Mouse (Mus musculus): ENCODE measurements at regions not wholly inside any gene's neighbourhood (a gene's known extent, or its start where the extent isn't known, plus 50 kb on each side); places are given as distances from the start of the nearest gene placed in this dataset.
A peak's percentile ranks its signal among the peaks of the same experiment; 100 is the strongest.
"Not testable (repeated sequence)": the region's sequence is repeated elsewhere in the genome, so short reads cannot be mapped to it uniquely, and the experiment has no call there.

GRCm38 (mm10) chr7:138724829-138725228 is 121.0 kb upstream of the Ppp2r2d start:
- H3K36me3 ChIP-seq (ENCODE audit: control insufficient read depth, insufficient read depth, low read length), result no peaks in the 10 kb centered on the region
- no peaks in the 10 kb centered on the region for H3K27me3 ChIP-seq (ENCODE audit: control insufficient read depth, insufficient read depth, low read length)
- H3K4me1 ChIP-seq (ENCODE audit: control insufficient read depth, insufficient read depth, low read length), result no peaks in the 10 kb centered on the region
- H3K4me3 ChIP-seq, result no peak overlapping the region
- intact Hi-C loops (cut with DNase I), result no loop called here
- DNase-seq, result no peak
- H3K9ac ChIP-seq (ENCODE audit: low read depth, low read length), result no peak overlapping the region
- no peak overlapping the region for H3K27ac ChIP-seq
- no peaks in the 10 kb centered on the region for H3K79me2 ChIP-seq (replicated peaks; ENCODE audit: control insufficient read depth, insufficient read depth, low read length)
- TF ChIP-seq CTCF (IDR thresholded peaks at IDR 0.05) (peak; percentile 10; the same call in 1 of the 2 replicates), EP300 (IDR thresholded peaks at IDR 0.05; ENCODE audit: insufficient read depth, low read depth, low read length) (no peak), POLR2A (IDR thresholded peaks at IDR 0.05; ENCODE audit: insufficient read depth, low read depth, low read length) (no peak)
- WGBS, result 74% methylated on average over 2 of the region's 2 CpGs

- Histone ChIP-seq H3K27ac (no peak overlapping the region), H3K4me1 (ENCODE audit: control insufficient read depth, insufficient read depth, low read length) (no peaks in the 10 kb centered on the region), H3K36me3 (ENCODE audit: control insufficient read depth, insufficient read depth, low read length) (no peaks in the 10 kb centered on the region), H3K9ac (ENCODE audit: low read depth, low read length) (no peak overlapping the region), H3K4me3 (no peak overlapping the region), H3K79me2 (replicated peaks; ENCODE audit: control insufficient read depth, insufficient read depth, low read length) (no peaks in the 10 kb centered on the region), H3K27me3 (ENCODE audit: control insufficient read depth, insufficient read depth, low read length) (no peaks in the 10 kb centered on the region)
- no peak for DNase-seq
- no peak for TF ChIP-seq POLR2A (IDR thresholded peaks at IDR 0.05; ENCODE audit: insufficient read depth, low read depth, low read length)
- TF ChIP-seq EP300 (IDR thresholded peaks at IDR 0.05; ENCODE audit: insufficient read depth, low read depth, low read length), result no peak
- TF ChIP-seq CTCF (IDR thresholded peaks at IDR 0.05), result no peak
- intact Hi-C loops (cut with DNase I), result no loop called here
- 68% methylated on average over 5 of the region's 5 CpGs for WGBS
Measured at GRCm38 (mm10) chr7:138719608-138720007, 126.3 kb upstream of the Ppp2r2d start.

- no peaks in the 10 kb centered on the region for H3K36me3 ChIP-seq (ENCODE audit: control insufficient read depth, insufficient read depth, low read length)
- H3K27ac ChIP-seq, result no peak overlapping the region
- no peaks in the 10 kb centered on the region for H3K4me1 ChIP-seq (ENCODE audit: control insufficient read depth, insufficient read depth, low read length)
- H3K27me3 ChIP-seq (ENCODE audit: control insufficient read depth, insufficient read depth, low read length), result no peaks in the 10 kb centered on the region
- intact Hi-C loops (cut with DNase I), result no loop called here
- 60% methylated on average over 3 of the region's 3 CpGs for WGBS
- TF ChIP-seq CTCF (IDR thresholded peaks at IDR 0.05) (no peak), EP300 (IDR thresholded peaks at IDR 0.05; ENCODE audit: insufficient read depth, low read depth, low read length) (no peak), POLR2A (IDR thresholded peaks at IDR 0.05; ENCODE audit: insufficient read depth, low read depth, low read length) (no peak)
- no peak overlapping the region for H3K4me3 ChIP-seq
- no peak overlapping the region for H3K9ac ChIP-seq (ENCODE audit: low read depth, low read length)
- no peak for DNase-seq
- H3K79me2 ChIP-seq (replicated peaks; ENCODE audit: control insufficient read depth, insufficient read depth, low read length), result no peaks in the 10 kb centered on the region
Measured at GRCm38 (mm10) chr7:138719115-138719514, 126.8 kb upstream of the Ppp2r2d start.

GRCm38 (mm10) chr7:138714731-138715130 is 131.1 kb upstream of the Ppp2r2d start:
- Histone ChIP-seq H3K9ac (ENCODE audit: low read depth, low read length) (no peak overlapping the region), H3K79me2 (replicated peaks; ENCODE audit: control insufficient read depth, insufficient read depth, low read length) (no peaks in the 10 kb centered on the region), H3K4me1 (ENCODE audit: control insufficient read depth, insufficient read depth, low read length) (no peaks in the 10 kb centered on the region), H3K36me3 (ENCODE audit: control insufficient read depth, insufficient read depth, low read length) (no peaks in the 10 kb centered on the region), H3K27me3 (ENCODE audit: control insufficient read depth, insufficient read depth, low read length) (no peaks in the 10 kb centered on the region), H3K4me3 (no peak overlapping the region), H3K27ac (no peak overlapping the region)
- DNase-seq, result no peak
- intact Hi-C loops (cut with DNase I), result no loop called here
- WGBS, result 70% methylated on average over 1 of the region's 1 CpGs
- TF ChIP-seq CTCF (IDR thresholded peaks at IDR 0.05) (no peak), POLR2A (IDR thresholded peaks at IDR 0.05; ENCODE audit: insufficient read depth, low read depth, low read length) (no peak), EP300 (IDR thresholded peaks at IDR 0.05; ENCODE audit: insufficient read depth, low read depth, low read length) (no peak)

- Histone ChIP-seq H3K36me3 (ENCODE audit: control insufficient read depth, insufficient read depth, low read length) (no peaks in the 10 kb centered on the region), H3K27me3 (ENCODE audit: control insufficient read depth, insufficient read depth, low read length) (no peaks in the 10 kb centered on the region), H3K9ac (ENCODE audit: low read depth, low read length) (no peak overlapping the region), H3K27ac (no peak overlapping the region), H3K4me1 (ENCODE audit: control insufficient read depth, insufficient read depth, low read length) (no peaks in the 10 kb centered on the region), H3K4me3 (no peak overlapping the region), H3K79me2 (replicated peaks; ENCODE audit: control insufficient read depth, insufficient read depth, low read length) (no peaks in the 10 kb centered on the region)
- DNase-seq, result no peak
- intact Hi-C loops (cut with DNase I), result no loop called here
- 78% methylated on average over 6 of the region's 6 CpGs for WGBS
- TF ChIP-seq POLR2A (IDR thresholded peaks at IDR 0.05; ENCODE audit: insufficient read depth, low read depth, low read length), result no peak
- TF ChIP-seq CTCF (IDR thresholded peaks at IDR 0.05), result no peak
- TF ChIP-seq EP300 (IDR thresholded peaks at IDR 0.05; ENCODE audit: insufficient read depth, low read depth, low read length), result no peak
Measured at GRCm38 (mm10) chr7:138708373-138708772, 137.5 kb upstream of the Ppp2r2d start.

GRCm38 (mm10) chr7:138699599-138699998 is 146.3 kb upstream of the Ppp2r2d start:
- intact Hi-C loops (cut with DNase I), result not testable (repeated sequence)
- 11% methylated on average over 1 of the region's 1 CpGs for WGBS

More at GRCm38 (mm10) chr7:138699599-138699998, 146.3 kb upstream of the Ppp2r2d start:
- H3K27me3 ChIP-seq (ENCODE audit: control insufficient read depth, insufficient read depth, low read length); H3K9ac ChIP-seq (ENCODE audit: low read depth, low read length); H3K36me3 ChIP-seq (ENCODE audit: control insufficient read depth, insufficient read depth, low read length); DNase-seq; H3K4me1 ChIP-seq (ENCODE audit: control insufficient read depth, insufficient read depth, low read length); H3K27ac ChIP-seq; H3K4me3 ChIP-seq; H3K79me2 ChIP-seq (replicated peaks; ENCODE audit: control insufficient read depth, insufficient read depth, low read length): not testable (repeated sequence)

Measured in heart, adult 2 months (tissue).